Mouse (Mus musculus): ENCODE measurements around the gene Cfap20.

Cfap20 gene

GRCm38 (mm10) chr8:95434686-95435439 is at the start of gene Cfap20:
Gene Cfap20 (minus strand): TSS chr8:95434869.
- DNase-seq (ENCODE audit: low read depth, low spot score), result peak; percentile 100

- DNase-seq (ENCODE audit: low read depth, low spot score), result no peak
Observed at GRCm38 (mm10) chr8:95470008-95470407, 35.3 kb upstream of the Cfap20 start.

- no peak for DNase-seq (ENCODE audit: low read depth, low spot score)
Observed at GRCm38 (mm10) chr8:95468995-95469394, 34.3 kb upstream of the Cfap20 start.

- DNase-seq (ENCODE audit: low read depth, low spot score), result no peak
Observed at GRCm38 (mm10) chr8:95466543-95466942, 31.9 kb upstream of the Cfap20 start.

GRCm38 (mm10) chr8:95452518-95452917 is 17.8 kb upstream of the Cfap20 start:
- no peak for DNase-seq (ENCODE audit: low read depth, low spot score)

- no peak for DNase-seq (ENCODE audit: low read depth, low spot score)
Observed at GRCm38 (mm10) chr8:95450271-95450670, 15.6 kb upstream of the Cfap20 start.

GRCm38 (mm10) chr8:95447661-95448060 is 13.0 kb upstream of the Cfap20 start:
- DNase-seq (ENCODE audit: low read depth, low spot score), result no peak

- no peak for DNase-seq (ENCODE audit: low read depth, low spot score)
Observed at GRCm38 (mm10) chr8:95445042-95445441, 10.4 kb upstream of the Cfap20 start.

GRCm38 (mm10) chr8:95441491-95442039 is 6.9 kb upstream of the Cfap20 start:
- DNase-seq (ENCODE audit: low read depth, low spot score), result no peak

- DNase-seq (ENCODE audit: low read depth, low spot score), result no peak
Observed at GRCm38 (mm10) chr8:95440168-95440709, 5.6 kb upstream of the Cfap20 start.

- no peak for DNase-seq (ENCODE audit: low read depth, low spot score)
Observed at GRCm38 (mm10) chr8:95439421-95439820, 4.8 kb upstream of the Cfap20 start.

GRCm38 (mm10) chr8:95437341-95437992 is 2.8 kb upstream of the Cfap20 start:
- no peak for DNase-seq (ENCODE audit: low read depth, low spot score)

- peak; percentile 30 for DNase-seq (ENCODE audit: low read depth, low spot score)
Observed at GRCm38 (mm10) chr8:95435930-95436329, 1.3 kb upstream of the Cfap20 start.

GRCm38 (mm10) chr8:95435471-95435870 is 802 bp upstream of the Cfap20 start:
- DNase-seq (ENCODE audit: low read depth, low spot score), result no peak

- no peak for DNase-seq (ENCODE audit: low read depth, low spot score)
Observed at GRCm38 (mm10) chr8:95434233-95434632, 436 bp downstream of the Cfap20 start.

- no peak for DNase-seq (ENCODE audit: low read depth, low spot score)
Observed at GRCm38 (mm10) chr8:95433124-95433523, 1.5 kb downstream of the Cfap20 start.

- DNase-seq (ENCODE audit: low read depth, low spot score), result no peak
Observed at GRCm38 (mm10) chr8:95432471-95432870, 2.2 kb downstream of the Cfap20 start.

GRCm38 (mm10) chr8:95429945-95430344 is 4.7 kb downstream of the Cfap20 start:
- DNase-seq (ENCODE audit: low read depth, low spot score), result no peak

- DNase-seq (ENCODE audit: low read depth, low spot score), result peak; percentile 87
Observed at GRCm38 (mm10) chr8:95427594-95428535, 6.8 kb downstream of the Cfap20 start.

- no peak for DNase-seq (ENCODE audit: low read depth, low spot score)
Observed at GRCm38 (mm10) chr8:95426781-95427281, 7.8 kb downstream of the Cfap20 start.

GRCm38 (mm10) chr8:95424682-95425081 is 10.0 kb downstream of the Cfap20 start:
- no peak for DNase-seq (ENCODE audit: low read depth, low spot score)
